Mouse (Mus musculus) heart, embryonic 15.5 days (tissue): ENCODE results near the gene Mon1a. TPM values are rescaled to one million over a fixed set of nuclear protein-coding genes. Genes with fewer than 3 reads are reported as not detected.

Source experiments
- ATAC-seq: fragments of 200-750 bp; cut with Nextera tagmentation; replicated peaks from 2 replicates; pipeline ENCODE4 v1.8.0; 2017; ENCODE audit warnings: low read depth, moderate TSS enrichment; ENCODE audit not compliant: insufficient number of reproducible peaks, insufficient read depth, low FRiP score
- H3K27ac ChIP-seq: fragments of 300-500 bp; sonication (generic); 2 replicates; pipeline ENCODE4 v1.5.1; 2015; ENCODE audit warnings: mild to moderate bottlenecking, inconsistent platforms
- H3K27me3 ChIP-seq: fragments of 300-500 bp; sonication (generic); 2 replicates; pipeline ENCODE4 v1.6.1; 2015; ENCODE audit warnings: inconsistent platforms
- H3K36me3 ChIP-seq: fragments of 300-500 bp; sonication (generic); 2 replicates; pipeline ENCODE4 v1.6.1; 2015; ENCODE audit warnings: mild to moderate bottlenecking, inconsistent platforms
- H3K4me1 ChIP-seq: fragments of 300-500 bp; sonication (generic); replicated peaks from 2 replicates; pipeline ENCODE4 v1.6.1; 2015; ENCODE audit warnings: inconsistent platforms
- H3K4me2 ChIP-seq: fragments of 300-500 bp; sonication (generic); 2 replicates; pipeline ENCODE4 v1.6.1; 2015; ENCODE audit warnings: inconsistent platforms, mild to moderate bottlenecking, moderate library complexity
- H3K4me3 ChIP-seq: fragments of 300-500 bp; sonication (generic); 2 replicates; pipeline ENCODE4 v1.5.1; 2015; ENCODE audit warnings: mild to moderate bottlenecking, inconsistent platforms
- H3K9ac ChIP-seq: fragments of 300-500 bp; sonication (generic); 2 replicates; pipeline ENCODE4 v1.6.1; 2015; ENCODE audit warnings: mild to moderate bottlenecking, inconsistent platforms
- H3K9me3 ChIP-seq: fragments of 300-500 bp; sonication (generic); replicated peaks from 2 replicates; pipeline ENCODE4 v1.6.1; 2016; ENCODE audit warnings: inconsistent platforms
- WGBS: fragments of 180-500 bp; shearing (Covaris S2); methylation state at CpG from one replicate; pipeline ENCODE4 v1.1.7; 2015; ENCODE audit warnings: mixed read lengths; 5-methylcytosine and 5-hydroxymethylcytosine counted together
- polyA plus RNA-seq: library from polyadenylated mRNA; unstranded; fragments of >200 nt; fragmentation: Nextera tagmentation; extraction: Ambion mirVana; gene quantifications from 2 replicates; pipeline ENCODE4 v1.2.1, GENCODE M21; 2015

Mon1a gene
- polyA plus RNA-seq, result 8.5 and 9.8 TPM in 2 replicates

DNA sequence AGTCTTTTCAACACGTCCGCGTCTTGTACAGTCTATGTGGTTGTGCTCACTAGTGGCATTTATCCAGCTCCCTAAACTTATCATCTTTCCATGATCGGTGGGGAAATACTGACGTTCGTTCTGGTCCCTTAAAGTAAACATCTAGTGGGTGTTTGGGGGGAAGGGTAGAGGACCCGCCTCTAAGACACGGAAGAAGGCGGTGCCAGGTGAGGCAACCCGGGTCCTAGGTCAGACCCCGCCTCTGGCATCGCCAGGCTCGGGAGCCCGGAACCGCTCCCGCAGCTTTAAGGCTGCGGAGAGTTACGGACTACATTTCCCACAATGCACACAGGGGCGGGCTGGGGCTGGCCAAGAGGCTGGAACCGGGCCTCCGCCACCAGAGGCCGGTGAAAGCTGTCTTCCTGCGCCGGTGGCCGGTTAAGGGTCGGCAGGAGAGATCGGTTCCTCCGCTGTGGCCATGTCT, at the start of gene Mon1a:
Gene Mon1a, plus strand, starts transcription at position 348 of the 463 bp plus-strand sequence.
- Histone ChIP-seq H3K9me3 (no peaks in the 10 kb centered on the region), H3K9ac (peak within 1 kb of the TSS; percentile 84), H3K4me1 (peaks cover 12% of the 10 kb centered on the region; the same call in 1 of the 2 replicates), H3K27ac (peak within 1 kb of the TSS; percentile 66), H3K36me3 (no peaks in the 10 kb centered on the region), H3K4me2 (peak within 1 kb of the TSS; percentile 85), H3K27me3 (no peaks in the 10 kb centered on the region; the same call in 1 of the 2 replicates), H3K4me3 (peak within 1 kb of the TSS; percentile 88)
- ATAC-seq, result peak; percentile 97
- WGBS, result under 1% methylated on average over 28 of the region's 28 CpGs

DNA sequence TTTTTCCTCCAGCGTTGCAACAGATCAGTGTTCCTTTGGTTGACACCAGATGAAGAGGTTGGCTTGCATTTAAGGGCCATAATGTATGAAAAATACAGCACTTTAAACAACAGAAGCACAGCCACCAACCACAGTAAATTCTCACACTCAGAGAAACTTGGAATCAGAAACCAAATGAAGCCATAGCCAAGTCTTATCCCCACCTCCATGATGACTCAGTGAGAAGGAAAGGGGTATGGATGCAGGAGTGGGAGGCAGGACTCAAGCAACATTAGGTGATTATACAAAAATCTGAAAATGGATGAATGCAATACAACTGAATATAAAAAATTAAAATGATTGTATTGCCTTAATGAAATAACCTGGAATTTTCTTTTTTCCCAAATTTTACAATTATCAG, 49.1 kb upstream of the Mon1a start:
- Histone ChIP-seq H3K9me3 (no peaks in the 10 kb centered on the region), H3K4me3 (no peak overlapping the region), H3K4me1 (no peaks in the 10 kb centered on the region), H3K27ac (no peak overlapping the region), H3K36me3 (peaks cover 8% of the 10 kb centered on the region), H3K27me3 (no peaks in the 10 kb centered on the region), H3K4me2 (no peak overlapping the region), H3K9ac (no peak overlapping the region)
- 100% methylated on average over 1 of the region's 1 CpGs for WGBS
- ATAC-seq, result no peak

DNA sequence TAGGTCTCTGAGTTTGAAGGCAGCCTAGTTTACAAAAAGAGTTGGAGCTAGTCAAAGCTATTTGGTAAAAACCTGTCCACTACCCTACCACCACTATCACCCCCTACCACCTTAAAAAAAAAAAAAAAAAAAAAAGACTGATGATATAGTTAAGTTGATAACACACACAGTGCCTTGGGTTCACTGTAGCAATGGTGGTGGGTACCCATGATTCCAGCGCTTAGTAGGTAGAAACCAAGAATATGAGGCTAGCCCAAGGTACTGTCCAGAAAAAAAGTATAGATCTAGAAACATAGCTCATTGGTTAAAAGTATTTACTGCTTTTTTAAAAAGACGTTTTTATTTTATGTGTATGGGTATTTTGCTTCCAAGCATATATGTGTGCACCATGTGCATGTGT, 45.2 kb upstream of the Mon1a start:
- Histone ChIP-seq H3K4me2 (no peak overlapping the region), H3K27me3 (no peaks in the 10 kb centered on the region), H3K36me3 (peaks cover 25% of the 10 kb centered on the region), H3K9ac (no peak overlapping the region), H3K4me1 (no peaks in the 10 kb centered on the region), H3K9me3 (no peaks in the 10 kb centered on the region), H3K4me3 (no peak overlapping the region), H3K27ac (no peak overlapping the region)
- 96% methylated on average over 2 of the region's 2 CpGs for WGBS
- ATAC-seq, result no peak

DNA sequence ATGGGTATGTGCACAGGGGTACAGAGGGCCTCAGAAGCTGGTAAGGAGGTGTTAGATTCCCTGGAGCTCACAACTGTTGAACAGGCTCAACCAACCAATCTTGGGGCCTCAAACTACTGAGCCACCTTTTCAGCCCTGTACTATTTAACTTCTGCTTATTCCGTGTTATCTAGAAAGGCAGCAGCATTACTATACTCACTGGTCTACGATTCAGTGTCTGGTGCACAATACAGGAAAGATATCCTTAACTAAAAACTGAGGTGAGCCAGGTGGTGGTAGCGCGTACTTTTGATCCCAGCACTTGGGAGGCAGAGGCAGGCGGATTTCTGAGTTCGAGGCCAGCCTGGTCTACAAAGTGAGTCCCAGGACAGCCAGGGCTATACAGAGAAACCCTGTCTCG, 39.0 kb upstream of the Mon1a start:
- no peak overlapping the region for H3K4me2 ChIP-seq
- 97% methylated on average over 7 of the region's 7 CpGs for WGBS
- H3K9me3 ChIP-seq, result no peaks in the 10 kb centered on the region
- no peak for ATAC-seq
- H3K4me3 ChIP-seq, result no peak overlapping the region
- H3K27ac ChIP-seq, result no peak overlapping the region
- H3K9ac ChIP-seq, result no peak overlapping the region
- peaks cover 51% of the 10 kb centered on the region for H3K36me3 ChIP-seq
- H3K27me3 ChIP-seq, result no peaks in the 10 kb centered on the region
- H3K4me1 ChIP-seq, result no peaks in the 10 kb centered on the region

DNA sequence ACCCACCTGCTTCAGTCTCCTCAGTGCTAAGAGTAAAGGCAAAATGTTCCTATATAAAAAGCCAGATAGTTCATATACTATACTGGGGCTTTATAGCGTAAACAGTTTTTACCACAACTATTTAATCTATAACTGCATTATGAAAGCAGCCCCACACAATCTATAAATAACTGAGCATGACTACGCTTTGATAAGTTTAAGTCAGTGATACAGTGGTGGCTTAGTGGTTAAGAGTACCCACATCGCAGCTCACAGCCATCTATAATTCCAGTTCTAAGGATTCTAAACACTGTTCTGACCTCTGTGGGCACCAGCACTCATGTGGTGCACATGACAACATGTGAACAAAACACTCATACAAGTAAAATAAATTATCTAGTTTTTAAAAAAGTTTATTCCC, 29.6 kb upstream of the Mon1a start:
- Histone ChIP-seq H3K4me2 (no peak overlapping the region), H3K9ac (no peak overlapping the region), H3K36me3 (peaks cover 11% of the 10 kb centered on the region; the same call in 1 of the 2 replicates), H3K4me3 (no peak overlapping the region), H3K9me3 (no peaks in the 10 kb centered on the region), H3K4me1 (peaks cover 4% of the 10 kb centered on the region; the same call in 1 of the 2 replicates), H3K27ac (no peak overlapping the region), H3K27me3 (no peaks in the 10 kb centered on the region)
- ATAC-seq, result no peak
- WGBS, result 71% methylated on average over 3 of the region's 3 CpGs

DNA sequence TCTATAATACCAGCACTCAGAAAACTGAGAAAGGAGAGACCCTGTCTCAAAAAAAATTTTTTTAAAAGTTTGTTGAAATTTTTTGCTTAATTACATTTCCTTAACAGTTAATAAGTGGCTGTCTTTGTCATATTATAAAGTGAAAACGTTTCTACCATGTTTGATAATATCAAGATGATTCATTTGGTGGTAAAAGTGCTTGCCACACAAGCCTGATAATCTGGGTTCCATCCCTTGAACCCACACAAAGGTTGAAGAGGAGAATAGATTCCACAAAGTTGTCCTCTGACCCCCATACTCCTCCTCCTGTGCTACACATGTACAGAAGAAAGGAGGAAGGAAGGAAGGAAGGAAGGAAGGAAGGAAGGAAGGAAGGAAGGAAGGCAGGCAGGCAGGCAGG, 23.5 kb upstream of the Mon1a start:
- Histone ChIP-seq H3K27me3 (no peaks in the 10 kb centered on the region), H3K36me3 (peaks cover 5% of the 10 kb centered on the region; the same call in 1 of the 2 replicates), H3K9me3 (no peaks in the 10 kb centered on the region), H3K9ac (no peak overlapping the region), H3K4me1 (peaks cover 3% of the 10 kb centered on the region), H3K4me2 (no peak overlapping the region), H3K27ac (no peak overlapping the region), H3K4me3 (no peak overlapping the region)
- no peak for ATAC-seq
- whole genome bisulfite sequencing, result 60% methylated on average over 1 of the region's 1 CpGs

DNA sequence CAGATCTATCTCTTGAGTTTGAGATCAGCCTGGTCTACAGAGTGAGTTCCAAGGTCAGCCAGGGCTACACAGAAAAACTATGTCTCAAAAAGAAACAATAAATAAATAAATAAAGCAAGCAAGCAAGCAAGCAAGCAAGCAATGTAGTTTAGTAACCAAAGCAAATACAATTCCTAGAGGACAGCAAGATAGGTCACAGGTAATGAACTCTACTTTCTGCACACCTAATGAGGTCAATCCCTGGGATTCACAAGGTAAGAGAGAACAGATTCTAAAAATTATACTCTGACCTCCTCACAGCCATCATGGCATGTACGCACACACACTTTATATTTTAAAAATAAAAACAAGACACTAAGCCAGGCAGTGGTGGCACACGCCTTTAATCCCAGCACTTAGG, 21.9 kb upstream of the Mon1a start:
- Histone ChIP-seq H3K27ac (no peak overlapping the region), H3K36me3 (no peaks in the 10 kb centered on the region), H3K4me3 (no peak overlapping the region), H3K9me3 (no peaks in the 10 kb centered on the region), H3K27me3 (no peaks in the 10 kb centered on the region), H3K4me2 (no peak overlapping the region), H3K4me1 (peaks cover 8% of the 10 kb centered on the region), H3K9ac (no peak overlapping the region)
- 95% methylated on average over 2 of the region's 2 CpGs for WGBS
- ATAC-seq, result no peak

DNA sequence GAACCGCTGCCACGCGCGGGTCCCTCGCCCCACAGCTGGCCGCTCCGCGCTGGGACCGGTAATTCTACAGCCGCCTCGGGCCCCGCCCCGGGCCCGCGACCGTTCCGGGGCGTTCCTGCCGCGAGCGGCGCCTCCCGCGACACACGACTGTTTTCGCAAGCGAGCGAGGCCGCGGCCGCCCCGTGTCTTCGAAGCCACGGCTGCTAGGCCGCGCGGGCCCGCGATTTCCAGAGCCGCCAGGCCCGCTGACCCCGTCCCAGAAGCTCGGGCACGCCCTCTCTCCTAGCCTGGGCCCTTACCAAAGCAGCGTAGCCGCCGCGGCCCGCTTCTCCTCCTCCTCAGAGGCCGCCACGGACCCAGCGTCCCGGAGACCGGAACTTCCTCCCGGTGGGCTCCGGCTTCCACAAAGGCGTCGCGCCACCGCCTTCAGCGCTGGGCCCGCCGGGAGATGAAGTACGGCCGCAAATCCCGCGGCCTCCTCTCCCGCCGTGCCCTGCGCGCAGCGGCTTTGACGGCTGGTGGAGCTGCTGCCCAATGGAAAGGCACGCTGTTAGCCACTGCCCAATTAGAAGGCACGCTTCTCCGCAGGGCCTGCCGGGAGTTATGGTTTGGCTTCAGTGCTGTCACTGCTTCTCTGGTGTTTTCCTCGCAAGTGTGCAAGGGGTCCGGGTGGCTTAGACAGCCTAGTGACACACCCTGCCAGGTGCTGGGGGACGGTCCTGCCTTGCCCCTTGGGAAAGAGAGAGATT, 15.4 kb upstream of the Mon1a start:
- WGBS, result under 1% methylated on average over 80 of the region's 80 CpGs
- Histone ChIP-seq H3K36me3 (no peaks in the 10 kb centered on the region), H3K9me3 (no peaks in the 10 kb centered on the region), H3K4me3 (peak overlapping the region; percentile 100), H3K27ac (peak overlapping the region; percentile 97), H3K9ac (peak overlapping the region; percentile 97), H3K4me2 (peak overlapping the region; percentile 79), H3K4me1 (peaks cover 22% of the 10 kb centered on the region), H3K27me3 (no peaks in the 10 kb centered on the region)
- ATAC-seq, result peak; percentile 99

DNA sequence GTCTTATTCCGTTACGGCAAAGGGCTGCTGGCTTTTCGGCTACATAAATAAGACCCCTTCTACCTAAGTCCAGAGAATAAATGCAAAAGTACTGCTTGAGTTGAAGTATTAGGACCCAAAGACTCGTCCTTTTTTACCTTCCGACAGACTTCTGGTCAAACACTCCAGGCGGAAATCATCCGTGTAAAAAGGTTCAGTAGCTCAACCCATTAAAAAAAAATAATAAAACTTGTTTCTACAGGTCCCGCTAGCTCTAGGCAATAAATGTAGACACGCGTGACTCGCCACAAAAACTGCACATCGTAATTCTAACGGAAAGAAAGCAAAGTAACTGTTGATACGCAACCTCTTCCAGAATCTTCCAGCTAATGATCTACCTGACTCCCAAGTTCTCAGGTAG, 14.8 kb upstream of the Mon1a start, which contains the start of gene Rbm6:
Gene Rbm6, minus strand, starts transcription at position 101 of the 400 bp plus-strand sequence.
- Histone ChIP-seq H3K4me2 (peak within 1 kb of the TSS; percentile 79), H3K27ac (peak within 1 kb of the TSS; percentile 97), H3K36me3 (no peaks in the 10 kb centered on the region), H3K4me3 (peak within 1 kb of the TSS; percentile 100), H3K9me3 (no peaks in the 10 kb centered on the region), H3K27me3 (no peaks in the 10 kb centered on the region), H3K9ac (peak within 1 kb of the TSS; percentile 97), H3K4me1 (peaks cover 22% of the 10 kb centered on the region)
- WGBS, result 8% methylated on average over 14 of the region's 14 CpGs
- ATAC-seq, result no peak

DNA sequence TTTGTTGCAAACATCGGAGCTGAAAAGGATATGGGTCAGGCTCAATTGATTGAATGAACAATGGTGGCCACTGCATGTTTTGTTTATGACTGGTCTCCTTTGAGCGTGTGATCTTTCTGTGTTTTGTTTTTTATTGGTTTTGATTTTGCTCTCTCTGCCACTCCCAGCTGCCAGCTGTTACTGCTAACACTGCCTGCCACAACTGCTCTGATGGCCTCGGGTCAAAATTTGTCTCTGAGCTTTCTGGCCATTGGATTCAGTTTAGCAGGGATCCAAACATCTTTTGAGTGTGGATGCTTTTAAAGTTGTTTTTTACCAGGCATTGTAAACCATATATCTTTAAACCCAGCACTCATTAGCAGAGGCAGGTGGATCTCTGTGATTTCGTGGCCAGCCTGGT, 7.5 kb upstream of the Mon1a start:
- no peak overlapping the region for H3K27ac ChIP-seq
- no peaks in the 10 kb centered on the region for H3K4me1 ChIP-seq
- H3K27me3 ChIP-seq, result no peaks in the 10 kb centered on the region
- 63% methylated on average over 4 of the region's 4 CpGs for WGBS
- no peak overlapping the region for H3K4me2 ChIP-seq
- H3K36me3 ChIP-seq, result no peaks in the 10 kb centered on the region
- H3K9me3 ChIP-seq, result no peaks in the 10 kb centered on the region
- no peak for ATAC-seq
- H3K4me3 ChIP-seq, result no peak overlapping the region
- H3K9ac ChIP-seq, result no peak overlapping the region

DNA sequence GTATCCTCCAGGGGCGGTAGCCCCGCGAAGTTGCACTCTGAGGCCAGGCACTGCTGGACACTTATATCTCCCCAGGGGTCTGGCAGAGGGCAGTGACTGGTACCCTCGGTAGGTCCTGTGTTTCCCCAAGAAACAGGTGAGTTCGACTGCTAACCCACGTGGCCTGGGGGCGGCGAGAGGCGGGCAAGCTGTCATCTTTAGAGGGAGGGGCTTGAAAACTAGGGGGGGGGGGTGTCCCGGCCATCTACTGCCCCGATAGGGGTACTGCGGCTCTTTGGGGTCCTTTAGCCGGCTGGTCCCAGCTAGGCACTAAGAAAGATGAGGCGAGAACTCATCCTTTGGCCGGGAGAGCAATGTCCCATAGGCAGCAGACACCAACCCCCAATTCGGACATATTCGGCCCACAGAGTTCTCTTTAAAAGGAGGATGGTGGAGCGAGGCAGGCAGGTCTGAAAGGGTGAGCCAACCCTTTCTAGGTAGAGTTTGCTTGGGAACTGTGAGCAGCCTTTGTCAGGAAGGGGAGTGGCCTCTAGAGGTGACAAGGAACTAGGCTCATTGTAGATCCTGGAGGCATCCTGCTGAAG, 408 bp downstream of the Mon1a start:
- H3K36me3 ChIP-seq, result no peaks in the 10 kb centered on the region
- peaks cover 12% of the 10 kb centered on the region; the same call in 1 of the 2 replicates for H3K4me1 ChIP-seq
- H3K27me3 ChIP-seq, result no peaks in the 10 kb centered on the region; the same call in 1 of the 2 replicates
- peak overlapping the region; percentile 88 for H3K4me3 ChIP-seq
- no peaks in the 10 kb centered on the region for H3K9me3 ChIP-seq
- H3K4me2 ChIP-seq, result peak overlapping the region; percentile 85
- H3K9ac ChIP-seq, result peak overlapping the region; percentile 84
- WGBS, result under 1% methylated on average over 18 of the region's 18 CpGs
- H3K27ac ChIP-seq, result peak overlapping the region; percentile 66
- ATAC-seq, result peak; percentile 25
